ENCODE assay signal across 8 mouse cellular contexts in the genomic region with DNA sequence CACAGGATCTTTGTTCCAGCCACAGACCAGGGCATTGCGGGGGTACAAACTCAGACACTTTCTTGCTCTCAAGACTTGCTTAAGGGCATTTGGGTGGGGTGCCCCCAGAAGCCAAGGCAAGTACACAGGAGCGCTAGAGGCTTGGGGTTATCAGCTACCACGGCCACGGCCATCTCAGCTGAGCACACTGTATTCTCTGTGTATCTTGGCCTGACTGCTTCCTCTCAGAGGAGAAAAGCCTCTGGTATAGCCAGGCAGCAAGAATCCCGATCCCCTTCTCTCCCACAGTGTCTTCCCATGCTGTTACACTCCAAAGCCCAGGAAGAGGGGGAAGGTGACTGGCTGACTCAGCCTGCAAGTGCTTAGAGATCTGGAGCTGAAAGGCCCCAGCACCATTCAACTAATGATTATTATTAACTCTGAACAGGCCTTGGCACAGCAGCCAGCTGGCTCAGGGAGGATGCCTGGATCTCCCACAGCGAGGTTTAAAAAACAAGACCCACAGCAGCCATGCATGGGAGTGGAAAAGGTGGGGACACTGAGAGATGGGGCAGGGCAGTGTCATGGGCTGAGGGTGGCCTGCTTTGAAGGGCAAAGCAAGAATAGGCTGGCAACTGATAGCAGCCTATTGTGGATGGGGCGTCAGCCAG. TPM values are rescaled to one million over a fixed set of nuclear protein-coding genes. Genes with fewer than 3 reads are reported as not detected.
A peak's percentile ranks its signal among the peaks of the same experiment; 100 is the strongest.
DNase-seq lines count a peak whose midpoint lies in the region; ATAC-seq and TF ChIP-seq lines count a peak whose summit lies in the region.

No protein-coding gene starts in this region.

- no peak overlapping the region for H3K4me2 ChIP-seq in embryonic facial prominence, embryonic 13.5 days
- no peak overlapping the region for H3K4me2 ChIP-seq in neural tube, embryonic 13.5 days

- peak overlapping the region; percentile 17; the same call in 1 of the 2 replicates for H3K9ac ChIP-seq in embryonic facial prominence, embryonic 13.5 days
- peak overlapping the region; percentile 23 for H3K9ac ChIP-seq in neural tube, embryonic 13.5 days

- no peak overlapping the region for H3K27ac ChIP-seq in embryonic facial prominence, embryonic 13.5 days
- H3K27ac ChIP-seq in layer of hippocampus, adult 2 months: peak overlapping the region; percentile 97
- H3K27ac ChIP-seq in neural tube, embryonic 13.5 days (replicated peaks): peak overlapping the region; percentile 88

- H3K4me1 ChIP-seq in embryonic facial prominence, embryonic 13.5 days: peaks cover 32% of the 10 kb centered on the region
- H3K4me1 ChIP-seq in neural tube, embryonic 13.5 days (replicated peaks): peaks cover 74% of the 10 kb centered on the region

- TF ChIP-seq CTCF in layer of hippocampus, adult 2 months (conservative IDR thresholded peaks at IDR 0.05): no peak

- peaks cover 8% of the 10 kb centered on the region for H3K36me3 ChIP-seq in embryonic facial prominence, embryonic 13.5 days
- H3K36me3 ChIP-seq in neural tube, embryonic 13.5 days: peaks cover 22% of the 10 kb centered on the region

- WGBS in embryonic facial prominence, embryonic 13.5 days: 58% methylated on average over 7 of the region's 7 CpGs
- 64% methylated on average over 7 of the region's 7 CpGs for whole genome bisulfite sequencing in neural tube, embryonic 13.5 days

- ATAC-seq in embryonic facial prominence, embryonic 13.5 days (ENCODE audit: insufficient number of reproducible peaks, insufficient read depth, low FRiP score, low TSS enrichment, low read depth): no peak
- ATAC-seq in neural tube, embryonic 13.5 days (ENCODE audit: low read depth): no peak; the same call in 1 of the 2 replicates
- ATAC-seq in activated CD4-positive, CD25-positive, alpha-beta regulatory T cell, adult 4 months: no peak

- H3K4me3 ChIP-seq in embryonic facial prominence, embryonic 13.5 days: no peak overlapping the region
- no peak overlapping the region for H3K4me3 ChIP-seq in layer of hippocampus, adult 2 months
- no peak overlapping the region for H3K4me3 ChIP-seq in neural tube, embryonic 13.5 days

- DNase-seq in layer of hippocampus, adult 11-12 months (ENCODE audit: low spot score): peak; percentile 75
- no peak for DNase-seq in layer of hippocampus, adult 9-10 months (ENCODE audit: low spot score)
- DNase-seq in layer of hippocampus, adult 2 months (ENCODE audit: low spot score in 2 of 2): peak; percentile 65 to 81
- no peak for DNase-seq in kidney, adult 18-20 months
- no peak for DNase-seq in adrenal gland, postnatal 36 days

- no peaks in the 10 kb centered on the region for H3K9me3 ChIP-seq in embryonic facial prominence, embryonic 13.5 days
- no peaks in the 10 kb centered on the region for H3K9me3 ChIP-seq in neural tube, embryonic 13.5 days

- no peaks in the 10 kb centered on the region for H3K27me3 ChIP-seq in embryonic facial prominence, embryonic 13.5 days
- no peaks in the 10 kb centered on the region for H3K27me3 ChIP-seq in neural tube, embryonic 13.5 days

RNA-seq across cellular contexts. Expression of gene Cyb561d1, which starts 4.9 kb away (rescaled TPM):
- 2.6 and 2.8 TPM in 2 replicates for polyA plus RNA-seq in embryonic facial prominence, embryonic 13.5 days (2015; fragmentation: Nextera tagmentation; extraction: Ambion mirVana)
- total RNA-seq in layer of hippocampus, adult 2 months (2021): 10 to 100 TPM; 16.3 to 16.8 TPM
- polyA plus RNA-seq in neural tube, embryonic 13.5 days (2015; fragmentation: Nextera tagmentation; extraction: Ambion mirVana): 3.9 and 4.3 TPM in 2 replicates
- polyA plus RNA-seq in activated CD4-positive, CD25-positive, alpha-beta regulatory T cell, adult 4 months (2017; shearing (Covaris generic)): 1 to 10 TPM; 5.9 to 6.9 TPM
- total RNA-seq in adrenal gland, postnatal 36 days (2021): 1 to 10 TPM; 6.5 to 7.7 TPM

RNA-seq across cellular contexts. Expression of gene Amigo1, which starts 9.9 kb away (rescaled TPM):
- 4.0 and 4.5 TPM in 2 replicates for polyA plus RNA-seq in embryonic facial prominence, embryonic 13.5 days (2015; fragmentation: Nextera tagmentation; extraction: Ambion mirVana)
- total RNA-seq in layer of hippocampus, adult 2 months (2021): 10 to 100 TPM; 69.7 to 79.0 TPM
- 16.6 and 21.9 TPM in 2 replicates for polyA plus RNA-seq in neural tube, embryonic 13.5 days (2015; fragmentation: Nextera tagmentation; extraction: Ambion mirVana)
- polyA plus RNA-seq in activated CD4-positive, CD25-positive, alpha-beta regulatory T cell, adult 4 months (2017; shearing (Covaris generic)): under 1 TPM; 0.09 to 0.19 TPM
- 10 to 100 TPM; 20.0 to 22.3 TPM for total RNA-seq in adrenal gland, postnatal 36 days (2021)

RNA-seq across cellular contexts. Expression of gene Atxn7l2, which starts 14.7 kb away (rescaled TPM):
- 22.0 and 27.1 TPM in 2 replicates for polyA plus RNA-seq in embryonic facial prominence, embryonic 13.5 days (2015; fragmentation: Nextera tagmentation; extraction: Ambion mirVana)
- total RNA-seq in layer of hippocampus, adult 2 months (2021): 10 to 100 TPM; 31.9 to 34.6 TPM
- 24.5 and 26.0 TPM in 2 replicates for polyA plus RNA-seq in neural tube, embryonic 13.5 days (2015; fragmentation: Nextera tagmentation; extraction: Ambion mirVana)
- 1 to 10 TPM; 4.3 to 7.8 TPM for polyA plus RNA-seq in activated CD4-positive, CD25-positive, alpha-beta regulatory T cell, adult 4 months (2017; shearing (Covaris generic))
- 1 to 10 TPM; 7.6 to 9.7 TPM for total RNA-seq in adrenal gland, postnatal 36 days (2021)

RNA-seq across cellular contexts. Expression of gene Sypl2, which starts 30.4 kb away (rescaled TPM):
- 0.48 and 0.58 TPM in 2 replicates for polyA plus RNA-seq in embryonic facial prominence, embryonic 13.5 days (2015; fragmentation: Nextera tagmentation; extraction: Ambion mirVana)
- 1 to 10 TPM; 2.0 to 3.0 TPM for total RNA-seq in layer of hippocampus, adult 2 months (2021)
- 0.14 and 0.71 TPM in 2 replicates for polyA plus RNA-seq in neural tube, embryonic 13.5 days (2015; fragmentation: Nextera tagmentation; extraction: Ambion mirVana)
- polyA plus RNA-seq in activated CD4-positive, CD25-positive, alpha-beta regulatory T cell, adult 4 months (2017; shearing (Covaris generic)): not detected
- total RNA-seq in adrenal gland, postnatal 36 days (2021): under 1 TPM; 0.13 to 0.46 TPM

RNA-seq across cellular contexts. Expression of gene Gpr61, which starts 41.4 kb away (rescaled TPM):
- polyA plus RNA-seq in embryonic facial prominence, embryonic 13.5 days (2015; fragmentation: Nextera tagmentation; extraction: Ambion mirVana): 0.15 and 0.20 TPM in 2 replicates
- total RNA-seq in layer of hippocampus, adult 2 months (2021): 10 to 100 TPM; 17.3 to 18.0 TPM
- 3.3 and 4.2 TPM in 2 replicates for polyA plus RNA-seq in neural tube, embryonic 13.5 days (2015; fragmentation: Nextera tagmentation; extraction: Ambion mirVana)
- polyA plus RNA-seq in activated CD4-positive, CD25-positive, alpha-beta regulatory T cell, adult 4 months (2017; shearing (Covaris generic)): not detected
- under 1 TPM; 0.13 to 0.16 TPM for total RNA-seq in adrenal gland, postnatal 36 days (2021)

Comparison
In these comparisons a context has a peak if more than half of its experiments do, and no peak if none do; other contexts are left out.
1. DNase-seq: peak in layer of hippocampus, adult 11-12 months (single experiment) and layer of hippocampus, adult 2 months (2 of 2); none in layer of hippocampus, adult 9-10 months (single experiment), kidney, adult 18-20 months (single experiment) and adrenal gland, postnatal 36 days (0 of 2).